Mouse (Mus musculus) forebrain, embryonic 12.5 days (tissue): Measurements from ENCODE around the gene Trpc7. TPM values are rescaled to one million over a fixed set of nuclear protein-coding genes. Genes with fewer than 3 reads are reported as not detected.
A peak's percentile ranks its signal among the peaks of the same experiment; 100 is the strongest.

ENCODE experiments used
- ATAC-seq: fragments of 200-750 bp; cut with Nextera tagmentation; 2 replicates; pipeline ENCODE4 v1.8.0; 2017; ENCODE audit warnings: moderate TSS enrichment; ENCODE audit not compliant: low FRiP score
- H3K27ac ChIP-seq: fragments of 300-500 bp; sonication (generic); 2 replicates; pipeline ENCODE4 v1.5.1; 2016; ENCODE audit warnings: mild to moderate bottlenecking
- H3K27me3 ChIP-seq: fragments of 300-500 bp; sonication (generic); 2 replicates; pipeline ENCODE4 v1.6.1; 2016; ENCODE audit warnings: mild to moderate bottlenecking
- H3K36me3 ChIP-seq: fragments of 300-500 bp; sonication (generic); replicated peaks from 2 replicates; pipeline ENCODE4 v1.6.1; 2016; ENCODE audit warnings: mild to moderate bottlenecking
- H3K4me1 ChIP-seq: fragments of 300-500 bp; sonication (generic); 2 replicates; pipeline ENCODE4 v1.6.1; 2016
- H3K4me2 ChIP-seq: fragments of 300-500 bp; sonication (generic); 2 replicates; pipeline ENCODE4 v1.6.1; 2016; ENCODE audit warnings: mild to moderate bottlenecking, moderate library complexity
- H3K4me3 ChIP-seq: fragments of 300-500 bp; sonication (generic); replicated peaks from 2 replicates; pipeline ENCODE4 v1.5.1; 2016; ENCODE audit warnings: mild to moderate bottlenecking
- H3K9ac ChIP-seq: fragments of 300-500 bp; sonication (generic); 2 replicates; pipeline ENCODE4 v1.6.1; 2016; ENCODE audit warnings: mild to moderate bottlenecking
- H3K9me3 ChIP-seq: fragments of 300-500 bp; sonication (generic); 2 replicates; pipeline ENCODE4 v1.6.1; 2016
- WGBS: fragments of 180-500 bp; shearing (Covaris S2); methylation state at CpG from one replicate; pipeline ENCODE4 v1.1.7; 2016; 5-methylcytosine and 5-hydroxymethylcytosine counted together
- polyA plus RNA-seq: library from polyadenylated mRNA; unstranded; fragments of >200 nt; fragmentation: Nextera tagmentation; extraction: Ambion mirVana; gene quantifications from 2 replicates; pipeline ENCODE4 v1.2.1, GENCODE M21; 2016

Trpc7 gene
- polyA plus RNA-seq, 1 experiment from 2014 or later, result 0.92 TPM

DNA sequence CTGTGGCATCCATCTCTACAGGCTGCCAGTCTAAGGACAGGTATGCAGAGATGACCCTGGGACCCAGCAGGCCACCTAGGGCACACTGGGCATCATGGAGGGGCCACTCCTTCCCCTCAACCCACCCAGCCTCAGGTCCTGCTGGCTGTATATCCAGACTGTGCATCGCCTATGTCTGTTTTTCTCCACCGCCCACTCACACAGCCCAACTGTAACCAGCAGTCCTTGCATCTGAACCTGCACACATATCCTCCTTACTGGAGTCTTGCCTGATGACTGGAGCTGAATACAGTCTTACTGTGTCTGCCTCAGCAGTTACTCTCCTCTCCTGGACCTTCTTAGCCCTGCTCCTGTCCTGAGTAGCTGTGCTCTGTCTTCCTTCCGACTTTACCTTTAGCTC is 114.1 kb downstream of the Trpc7 start:
- Histone ChIP-seq H3K9ac (no peak overlapping the region), H3K4me1 (peaks cover 27% of the 10 kb centered on the region), H3K4me2 (no peak overlapping the region), H3K27me3 (0 out of 2 replicates have a peak, but pooled peaks cover 3% of the 10 kb centered on the region), H3K27ac (no peak overlapping the region), H3K9me3 (no peaks in the 10 kb centered on the region), H3K36me3 (no peaks in the 10 kb centered on the region), H3K4me3 (no peak overlapping the region)
- WGBS, result 92% methylated on average over 3 of the region's 3 CpGs
- ATAC-seq, result no peak

DNA sequence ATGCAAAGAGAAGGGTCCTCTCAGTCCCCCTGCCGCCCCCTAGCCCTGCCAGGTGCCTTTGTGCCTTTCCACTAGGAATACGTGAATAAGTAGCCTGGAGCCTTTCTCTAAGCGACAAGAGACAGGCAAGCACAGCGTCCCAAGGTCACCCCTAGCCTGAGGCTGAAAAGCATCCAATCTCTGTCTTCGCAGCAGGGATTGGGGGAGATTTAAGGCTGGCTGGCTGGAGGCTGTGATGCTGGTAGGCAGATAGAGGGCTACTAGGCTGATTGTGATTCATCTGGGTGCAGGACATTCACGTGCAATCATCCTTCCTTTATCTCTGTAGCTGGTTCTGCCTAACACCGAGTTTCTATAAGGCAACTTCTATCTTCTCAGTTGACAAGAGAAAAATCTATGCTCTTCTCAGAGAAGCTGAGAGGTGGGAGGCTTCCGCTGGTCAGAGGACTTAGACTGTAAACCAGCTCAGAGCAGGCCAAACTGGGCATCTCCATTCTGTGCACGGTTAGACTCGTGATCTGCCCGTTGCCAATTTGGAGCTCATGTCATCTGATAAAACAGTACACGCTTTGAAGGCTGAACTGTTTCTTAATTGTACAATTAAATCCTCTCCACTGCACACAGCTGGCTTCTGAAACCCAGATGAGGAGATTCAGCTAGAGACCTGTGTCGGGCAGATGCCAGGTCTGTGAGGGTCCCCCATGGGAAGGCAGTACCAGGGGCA is 114.9 kb downstream of the Trpc7 start:
- 57% methylated on average over 13 of the region's 13 CpGs for WGBS
- Histone ChIP-seq H3K4me3 (no peak overlapping the region), H3K9ac (no peak overlapping the region; the same call in 1 of the 2 replicates), H3K27ac (no peak overlapping the region), H3K36me3 (no peaks in the 10 kb centered on the region), H3K27me3 (0 out of 2 replicates have a peak, but pooled peaks cover 3% of the 10 kb centered on the region), H3K4me1 (peaks cover 27% of the 10 kb centered on the region), H3K4me2 (no peak overlapping the region), H3K9me3 (no peaks in the 10 kb centered on the region)
- peak; percentile 55; the same call in 1 of the 2 replicates for ATAC-seq

DNA sequence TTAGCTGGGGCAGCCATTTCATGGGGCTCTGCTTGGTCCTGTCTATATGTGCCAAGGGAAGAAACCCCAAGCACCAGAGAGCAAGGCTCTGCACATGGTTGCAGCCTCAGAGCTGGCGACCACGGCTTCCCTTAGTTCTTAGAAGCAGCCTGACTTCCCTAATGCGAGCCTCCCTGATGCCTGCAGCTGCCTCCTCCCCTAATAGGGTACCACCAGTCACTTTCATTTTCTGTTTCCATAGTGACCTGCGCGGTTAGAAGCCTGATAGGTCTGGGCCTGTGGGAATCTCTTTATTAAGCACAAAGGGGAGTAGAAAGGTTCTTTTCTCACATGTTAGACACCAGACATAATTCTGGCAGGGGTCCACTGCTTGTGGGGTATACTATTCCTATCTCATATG is 121.5 kb downstream of the Trpc7 start:
- Histone ChIP-seq H3K27me3 (0 out of 2 replicates have a peak, but pooled peaks cover 3% of the 10 kb centered on the region), H3K36me3 (no peaks in the 10 kb centered on the region), H3K4me2 (peak overlapping the region; percentile 27), H3K9me3 (no peaks in the 10 kb centered on the region), H3K27ac (peak overlapping the region; percentile 86), H3K4me1 (peaks cover 39% of the 10 kb centered on the region), H3K4me3 (no peak overlapping the region), H3K9ac (no peak overlapping the region)
- peak; percentile 81 for ATAC-seq
- WGBS, result 13% methylated on average over 5 of the region's 5 CpGs

DNA sequence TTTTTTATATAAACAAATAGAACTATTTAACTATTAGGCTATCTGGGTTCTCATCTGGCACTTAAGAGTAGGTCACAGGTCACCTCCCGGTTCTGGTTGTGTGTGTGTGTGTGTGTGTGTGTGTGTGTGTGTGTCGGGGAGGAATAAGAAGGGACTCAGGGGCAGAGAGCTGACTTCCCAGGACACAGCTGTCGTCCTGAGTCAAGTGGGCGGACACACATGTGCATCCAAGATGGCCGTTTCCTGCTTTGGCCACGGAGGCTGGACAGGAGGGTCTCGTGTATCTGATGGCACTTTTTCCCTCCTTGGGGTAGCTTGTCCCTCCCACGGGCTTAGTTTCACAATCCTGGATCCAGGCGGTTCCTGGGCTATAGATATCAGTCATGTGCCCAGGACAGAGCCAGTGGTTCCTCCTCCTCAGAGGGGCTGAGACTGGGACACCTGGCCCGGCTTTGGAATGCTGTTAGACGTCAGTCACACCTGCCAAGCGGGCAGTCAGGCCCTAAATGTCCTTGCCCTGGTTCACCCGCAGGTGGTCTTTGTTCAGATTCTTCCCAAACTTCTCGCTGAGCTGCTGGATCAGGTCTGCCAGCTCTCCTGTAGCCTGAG is 122.4 kb downstream of the Trpc7 start:
- 65% methylated on average over 14 of the region's 14 CpGs for WGBS
- no peak for ATAC-seq
- H3K4me2 ChIP-seq, result no peak overlapping the region
- H3K4me3 ChIP-seq, result no peak overlapping the region
- H3K27me3 ChIP-seq, result no peaks in the 10 kb centered on the region
- no peaks in the 10 kb centered on the region for H3K36me3 ChIP-seq
- H3K4me1 ChIP-seq, result peaks cover 48% of the 10 kb centered on the region
- no peak overlapping the region for H3K9ac ChIP-seq
- H3K9me3 ChIP-seq, result no peaks in the 10 kb centered on the region
- peak overlapping the region; percentile 86 for H3K27ac ChIP-seq

DNA sequence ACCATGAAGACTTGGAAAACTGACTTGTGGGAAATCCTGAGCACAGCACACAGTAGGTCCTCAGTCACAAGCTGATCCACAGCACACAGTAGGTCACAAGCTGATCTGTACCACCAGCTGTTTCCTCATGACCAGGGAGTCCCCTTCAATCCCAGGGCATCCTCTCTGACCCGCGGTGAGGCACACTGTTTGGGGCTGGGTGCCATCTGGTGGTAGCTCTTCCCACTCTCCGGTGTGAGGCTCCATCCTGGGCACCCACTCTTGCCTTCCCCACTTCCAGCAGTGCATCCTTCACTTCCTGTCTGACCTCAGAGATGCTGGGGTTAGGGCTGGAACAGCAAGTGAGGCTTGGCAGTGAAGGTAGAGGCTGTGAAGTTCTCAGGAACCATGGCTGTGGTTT is 123.2 kb downstream of the Trpc7 start:
- Histone ChIP-seq H3K9ac (no peak overlapping the region), H3K4me1 (peaks cover 49% of the 10 kb centered on the region), H3K4me3 (no peak overlapping the region), H3K4me2 (no peak overlapping the region), H3K27me3 (no peaks in the 10 kb centered on the region), H3K27ac (peak overlapping the region; percentile 25; the same call in 1 of the 2 replicates), H3K36me3 (no peaks in the 10 kb centered on the region), H3K9me3 (no peaks in the 10 kb centered on the region)
- 54% methylated on average over 3 of the region's 3 CpGs for WGBS
- ATAC-seq, result no peak

DNA sequence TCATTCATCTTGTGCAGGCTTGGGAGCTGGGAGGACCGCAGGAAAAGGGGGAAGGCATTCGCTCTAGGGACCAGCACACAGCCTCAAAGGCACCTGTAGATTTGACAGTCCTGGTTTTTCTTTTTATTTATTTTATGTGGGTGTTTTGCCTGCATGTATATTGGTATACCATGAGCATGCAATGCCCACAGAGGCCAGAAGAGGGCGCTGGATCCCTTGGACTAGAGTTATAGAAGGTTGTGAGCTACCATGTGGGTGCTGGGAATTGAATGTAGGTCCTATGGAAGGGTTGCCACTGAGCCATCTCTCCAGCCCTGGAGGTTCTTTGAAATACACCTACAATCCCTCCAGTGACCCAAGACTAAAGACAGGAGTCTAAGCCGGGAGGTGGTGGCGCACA is 125.0 kb downstream of the Trpc7 start:
- Histone ChIP-seq H3K9me3 (no peaks in the 10 kb centered on the region), H3K36me3 (no peaks in the 10 kb centered on the region), H3K27me3 (no peaks in the 10 kb centered on the region; the same call in 1 of the 2 replicates), H3K27ac (peak overlapping the region; percentile 89), H3K4me2 (no peak overlapping the region), H3K9ac (no peak overlapping the region), H3K4me1 (peaks cover 53% of the 10 kb centered on the region), H3K4me3 (no peak overlapping the region)
- no peak for ATAC-seq
- WGBS, result 67% methylated on average over 5 of the region's 5 CpGs

DNA sequence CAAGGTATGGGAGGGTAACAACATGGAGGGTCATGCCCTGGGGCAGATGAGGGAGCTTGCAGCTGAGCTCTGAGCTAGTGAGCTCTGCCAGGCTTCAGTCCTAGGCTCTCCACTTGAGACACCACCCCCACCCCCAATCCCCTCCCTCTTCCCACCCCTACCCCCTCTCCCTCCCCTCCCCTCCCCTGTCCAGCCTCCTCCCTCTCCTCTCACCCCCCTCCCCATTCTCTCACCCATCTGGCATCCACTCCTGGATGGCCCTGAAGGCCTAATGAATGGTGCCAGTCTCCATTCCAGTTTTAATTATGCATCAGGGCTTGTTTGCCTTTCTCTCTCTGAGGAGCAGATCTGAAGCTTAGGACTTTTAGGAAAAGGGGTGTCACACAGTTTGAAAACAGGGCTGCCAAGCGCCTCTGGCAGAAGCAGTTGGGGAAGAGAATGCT is 125.6 kb downstream of the Trpc7 start:
- H3K4me2 ChIP-seq, result no peak overlapping the region
- peaks cover 55% of the 10 kb centered on the region for H3K4me1 ChIP-seq
- 20% methylated on average over 1 of the region's 1 CpGs for WGBS
- H3K36me3 ChIP-seq, result no peaks in the 10 kb centered on the region
- no peak overlapping the region for H3K4me3 ChIP-seq
- no peaks in the 10 kb centered on the region for H3K9me3 ChIP-seq
- no peak overlapping the region for H3K9ac ChIP-seq
- ATAC-seq, result peak; percentile 45
- peaks cover 1% of the 10 kb centered on the region; the same call in 1 of the 2 replicates for H3K27me3 ChIP-seq
- H3K27ac ChIP-seq, result peak overlapping the region; percentile 89

DNA sequence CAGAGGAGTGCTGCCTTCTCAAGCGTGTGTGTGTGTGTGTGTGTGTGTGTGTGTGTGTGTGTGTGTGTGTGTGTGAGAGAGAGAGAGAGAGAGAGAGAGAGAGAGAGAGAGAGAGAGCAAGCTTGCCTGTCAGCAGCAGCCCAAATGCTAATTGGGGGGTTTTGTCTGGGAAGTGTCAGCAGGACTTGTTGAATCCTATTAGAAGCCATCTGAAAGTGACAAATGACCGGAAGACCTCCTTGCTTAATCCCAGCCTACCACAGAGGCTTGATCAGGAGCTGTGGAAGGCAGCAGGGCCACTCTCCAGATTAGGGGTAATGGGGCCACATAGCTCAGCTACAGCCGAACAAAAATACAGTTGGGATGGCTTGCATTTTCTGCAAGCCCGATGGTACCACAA is 126.4 kb downstream of the Trpc7 start:
- no peak for ATAC-seq
- H3K4me2 ChIP-seq, result no peak overlapping the region
- peak overlapping the region; percentile 89 for H3K27ac ChIP-seq
- no peaks in the 10 kb centered on the region; the same call in 1 of the 2 replicates for H3K9me3 ChIP-seq
- no peak overlapping the region for H3K9ac ChIP-seq
- WGBS, result 17% methylated on average over 4 of the region's 4 CpGs
- no peak overlapping the region for H3K4me3 ChIP-seq
- H3K4me1 ChIP-seq, result peaks cover 50% of the 10 kb centered on the region
- H3K36me3 ChIP-seq, result no peaks in the 10 kb centered on the region
- peaks cover 4% of the 10 kb centered on the region; the same call in 1 of the 2 replicates for H3K27me3 ChIP-seq

DNA sequence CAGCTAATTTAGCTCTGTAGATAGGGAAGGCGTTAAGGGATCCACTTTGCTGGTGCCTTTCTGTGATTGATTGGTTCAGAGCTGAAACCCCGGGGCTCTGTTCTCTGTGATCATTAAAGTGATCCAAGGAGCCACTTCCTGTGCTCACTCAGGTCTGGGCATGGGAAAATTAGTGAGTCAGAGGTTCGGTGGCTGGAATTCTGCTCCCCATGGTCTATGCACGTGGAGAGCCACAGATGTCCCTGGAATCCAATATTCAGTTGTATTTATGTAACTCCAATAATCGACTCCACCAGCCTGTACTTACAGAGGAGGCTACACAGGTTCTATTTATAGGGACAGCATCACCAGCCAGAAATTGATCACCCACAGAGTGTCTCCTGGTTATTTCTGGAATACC is 129.6 kb downstream of the Trpc7 start:
- Histone ChIP-seq H3K4me1 (peaks cover 52% of the 10 kb centered on the region), H3K4me3 (no peak overlapping the region), H3K27me3 (peaks cover 25% of the 10 kb centered on the region), H3K27ac (no peak overlapping the region), H3K9me3 (no peaks in the 10 kb centered on the region; the same call in 1 of the 2 replicates), H3K4me2 (no peak overlapping the region), H3K36me3 (no peaks in the 10 kb centered on the region), H3K9ac (no peak overlapping the region)
- WGBS, result 65% methylated on average over 5 of the region's 5 CpGs
- no peak for ATAC-seq

DNA sequence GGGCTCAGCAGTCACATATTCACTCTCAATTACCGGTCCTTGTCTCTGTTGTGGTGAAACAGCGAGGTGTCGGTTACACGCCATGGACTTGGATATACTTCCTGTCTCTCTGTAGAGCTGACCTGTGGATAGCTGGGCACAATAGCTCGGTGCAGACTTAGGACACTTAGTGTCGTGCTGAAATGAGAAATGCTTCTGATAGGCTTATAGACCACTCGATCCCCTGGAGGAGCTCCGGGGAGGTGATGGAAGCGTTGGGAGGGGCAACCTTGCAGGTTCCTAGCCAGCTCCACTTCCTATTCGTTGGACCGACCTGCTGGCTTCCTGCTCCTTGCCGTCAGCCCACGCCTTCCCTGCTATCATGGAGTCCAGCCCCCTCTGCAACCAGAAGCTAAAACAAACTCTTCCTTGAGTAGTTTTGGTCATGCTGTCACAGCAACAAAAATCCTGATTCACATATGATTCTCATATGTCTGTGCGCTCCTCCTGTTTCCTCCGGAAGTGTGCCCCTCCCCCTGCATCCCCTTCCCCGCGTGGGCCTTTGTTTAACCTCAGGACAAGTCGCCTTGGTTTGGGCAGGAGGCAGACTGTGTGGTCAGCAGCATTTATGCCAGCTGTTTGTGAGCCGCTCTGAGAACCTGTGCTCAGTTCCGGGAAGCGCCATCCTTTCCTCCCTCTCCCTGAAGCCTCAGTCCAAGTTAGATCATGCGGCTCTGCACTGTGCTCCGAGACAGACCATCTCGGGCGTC is 130.3 kb downstream of the Trpc7 start:
- H3K36me3 ChIP-seq, result no peaks in the 10 kb centered on the region
- H3K4me1 ChIP-seq, result peaks cover 47% of the 10 kb centered on the region
- 61% methylated on average over 25 of the region's 25 CpGs for WGBS
- no peak overlapping the region for H3K9ac ChIP-seq
- ATAC-seq, result no peak
- H3K9me3 ChIP-seq, result no peaks in the 10 kb centered on the region; the same call in 1 of the 2 replicates
- no peak overlapping the region for H3K4me3 ChIP-seq
- H3K4me2 ChIP-seq, result no peak overlapping the region
- H3K27ac ChIP-seq, result no peak overlapping the region
- H3K27me3 ChIP-seq, result peaks cover 28% of the 10 kb centered on the region

DNA sequence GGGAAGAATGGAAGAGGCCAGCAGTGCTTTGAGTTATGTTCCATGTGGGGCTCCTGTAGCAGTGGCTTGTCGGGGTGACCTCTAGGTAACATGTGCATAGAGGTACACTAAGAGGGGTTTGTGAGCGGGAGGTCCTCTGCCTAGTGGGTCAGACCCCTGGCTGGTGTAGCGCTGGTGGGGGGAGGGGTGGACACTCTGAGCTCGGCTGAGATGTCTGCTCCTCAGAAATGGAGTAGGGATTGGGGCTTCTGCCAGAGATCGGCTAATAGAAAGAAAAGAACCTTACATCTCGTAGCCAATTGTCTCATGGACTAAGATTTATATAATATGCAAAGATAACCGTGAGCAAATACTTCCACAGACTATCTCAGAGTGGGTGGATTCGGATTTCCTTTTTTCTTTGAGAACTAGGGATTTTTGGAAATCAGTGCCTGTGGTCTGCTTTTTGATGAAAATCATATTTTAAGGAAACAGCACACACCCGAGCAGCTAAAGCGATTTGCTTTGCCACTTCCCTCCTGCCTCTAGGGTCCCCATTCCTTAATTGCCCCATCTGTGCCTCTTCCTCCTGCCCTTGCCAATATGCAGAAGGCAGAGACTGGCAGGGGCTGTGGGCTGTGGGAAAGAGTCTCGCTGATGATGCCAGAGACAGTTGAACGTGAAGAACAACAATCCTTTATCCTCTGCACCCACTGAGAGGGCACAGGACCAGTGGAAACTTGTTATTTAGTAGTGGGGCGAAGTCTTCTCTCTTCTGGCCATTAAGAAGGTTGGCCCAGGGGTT is 133.2 kb downstream of the Trpc7 start:
- H3K9me3 ChIP-seq, result no peaks in the 10 kb centered on the region; the same call in 1 of the 2 replicates
- H3K4me1 ChIP-seq, result peaks cover 25% of the 10 kb centered on the region
- no peak for ATAC-seq
- no peak overlapping the region for H3K4me2 ChIP-seq
- H3K27me3 ChIP-seq, result peaks cover 28% of the 10 kb centered on the region
- no peaks in the 10 kb centered on the region for H3K36me3 ChIP-seq
- no peak overlapping the region for H3K9ac ChIP-seq
- H3K27ac ChIP-seq, result no peak overlapping the region
- H3K4me3 ChIP-seq, result no peak overlapping the region
- 48% methylated on average over 13 of the region's 13 CpGs for WGBS
